Mouse (Mus musculus): Measurements from ENCODE around the gene Hdgfl3. TPM values are rescaled to one million over a fixed set of nuclear protein-coding genes. Genes with fewer than 3 reads are reported as not detected.

The Hdgfl3 gene
- total and polyA plus RNA-seq, 3 experiments: 0.26 TPM; not detected in 2

DNA sequence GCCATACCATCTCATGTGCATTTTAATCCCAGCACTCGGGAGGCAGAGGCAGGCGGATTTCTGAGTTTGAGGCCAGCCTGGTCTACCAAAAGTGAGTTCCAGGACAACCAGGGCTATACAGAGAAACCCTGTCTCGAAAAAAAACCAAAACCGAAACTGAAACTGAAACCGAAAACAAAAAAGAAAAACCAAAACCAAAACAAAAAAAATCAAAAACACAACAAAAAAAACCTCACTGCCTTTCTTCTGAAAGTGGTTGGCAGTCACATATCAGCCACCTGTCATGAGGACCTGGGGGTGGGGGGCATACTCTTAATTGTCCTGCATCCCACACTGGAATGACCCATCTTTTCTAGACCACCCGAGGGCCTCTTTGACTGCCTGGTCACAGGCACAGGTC lies 69.7 kb downstream of the Hdgfl3 start:
- no peaks in the 10 kb centered on the region for H3K79me2 ChIP-seq (ENCODE audit: control insufficient read depth, insufficient read depth, low read length, poor library complexity)
- peaks cover 0 to 17% of the 10 kb centered on the region in 2 experiments; a peak in 3 of 4 replicates for H3K4me1 ChIP-seq (ENCODE audit: control insufficient read depth in 1 of 2, insufficient read depth in 2 of 2, low read length in 2 of 2)
- no peak for DNase-seq (ENCODE audit: low read depth, low spot score)

DNA sequence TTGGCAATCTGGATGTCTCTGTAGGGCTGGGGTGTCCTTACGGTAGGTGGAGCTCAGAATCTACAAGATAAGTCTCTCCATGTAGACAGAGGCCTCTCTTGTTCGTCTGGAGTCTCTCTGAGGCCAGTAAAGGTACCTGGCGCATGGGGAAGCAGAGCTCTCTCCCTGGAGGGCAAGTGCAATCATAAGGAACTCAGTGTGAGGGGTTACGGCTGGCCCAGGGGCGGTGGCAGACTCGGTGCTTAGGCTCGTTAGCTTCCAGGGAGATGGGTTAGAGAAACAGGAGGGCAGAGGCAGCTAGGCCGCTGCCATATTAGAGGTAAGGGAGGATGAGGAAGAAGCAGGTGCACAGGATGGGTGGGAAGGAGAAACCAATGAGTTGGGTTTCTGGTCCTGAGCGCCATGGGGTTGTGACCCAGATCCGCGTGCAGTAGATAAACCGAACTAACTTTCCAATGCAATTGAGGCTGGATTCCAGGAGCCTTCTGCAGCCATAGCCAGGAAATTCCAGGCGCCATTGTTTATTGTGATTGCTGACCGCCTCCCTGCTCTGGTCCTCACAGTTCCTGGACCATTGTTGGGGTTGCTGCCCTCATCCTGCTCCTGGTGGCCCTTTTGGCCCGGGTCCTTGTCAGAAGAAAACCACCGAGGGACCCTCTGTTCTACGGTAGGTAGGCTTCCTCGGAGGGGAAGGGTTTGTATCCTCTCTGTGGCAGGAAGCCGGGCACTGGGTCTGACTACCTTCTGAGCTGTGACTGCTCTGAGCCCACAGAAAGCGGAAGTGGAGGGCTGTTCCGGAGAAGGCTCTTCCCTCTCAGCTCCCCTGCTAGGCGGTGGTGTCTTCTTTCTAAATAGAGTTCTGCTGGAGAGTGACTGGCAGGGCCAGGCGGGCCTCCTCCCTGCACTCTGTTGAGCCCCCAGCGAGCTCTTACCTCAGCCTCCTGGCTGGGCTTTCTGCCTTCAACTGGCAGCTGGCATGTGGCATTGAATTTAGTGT lies 71.4 kb downstream of the Hdgfl3 start:
- DNase-seq (ENCODE audit: low read depth, low spot score): peak; percentile 67
- TF ChIP-seq ELF1 (IDR thresholded peaks at IDR 0.05; ENCODE audit: low read depth, low read length) (peak; percentile 55), POLR2A (IDR thresholded peaks at IDR 0.05; ENCODE audit: control insufficient read depth in 1 of 2, insufficient read depth in 1 of 2, low read depth in 1 of 2, low read length in 2 of 2, poor library complexity in 1 of 2) (no peak; a peak in 1 of 4 replicates)
- Histone ChIP-seq H3K9me3 (replicated peaks; ENCODE audit: insufficient read depth, low read length) (no peaks in the 10 kb centered on the region), H3K27ac (ENCODE audit: control insufficient read depth, low read depth, low read length) (peak overlapping the region; percentile 36), H3K4me1 (ENCODE audit: control insufficient read depth in 1 of 2, insufficient read depth in 2 of 2, low read length in 2 of 2) (peaks cover 0 to 17% of the 10 kb centered on the region in 2 experiments; a peak in 3 of 4 replicates), H3K9ac (ENCODE audit: control insufficient read depth, low read depth, low read length, poor library complexity, severe bottlenecking) (peak overlapping the region; percentile 51), H3K4me3 (ENCODE audit: control insufficient read depth in 1 of 2, insufficient read depth in 1 of 2, low read depth in 2 of 2, low read length in 2 of 2) (peak overlapping the region; percentile 24 to 37; a peak in 2 of 4 replicates), H3K79me2 (ENCODE audit: control insufficient read depth, insufficient read depth, low read length, poor library complexity) (no peaks in the 10 kb centered on the region), H3K36me3 (ENCODE audit: control insufficient read depth in 1 of 2, insufficient read depth in 2 of 2, low read length in 2 of 2) (no peaks in the 10 kb centered on the region), H3K27me3 (ENCODE audit: control insufficient read depth in 1 of 2, insufficient read depth in 2 of 2, low read length in 2 of 2) (no peaks in the 10 kb centered on the region)

More for the DNA sequence above, 69.7 kb downstream of the Hdgfl3 start:
- Histone ChIP-seq H3K36me3 (ENCODE audit: control insufficient read depth in 1 of 2, insufficient read depth in 2 of 2, low read length in 2 of 2) (no peaks in the 10 kb centered on the region), H3K9me3 (replicated peaks; ENCODE audit: insufficient read depth, low read length) (no peaks in the 10 kb centered on the region), H3K27me3 (ENCODE audit: control insufficient read depth in 1 of 2, insufficient read depth in 2 of 2, low read length in 2 of 2) (no peaks in the 10 kb centered on the region), H3K9ac (ENCODE audit: control insufficient read depth, low read depth, low read length, poor library complexity, severe bottlenecking) (no peak overlapping the region), H3K27ac (ENCODE audit: control insufficient read depth, low read depth, low read length) (no peak overlapping the region), H3K4me3 (ENCODE audit: control insufficient read depth in 1 of 2, insufficient read depth in 1 of 2, low read depth in 2 of 2, low read length in 2 of 2) (no peak overlapping the region)
- TF ChIP-seq MAX (IDR thresholded peaks at IDR 0.05; ENCODE audit: low read length) (no peak), GABPA (IDR thresholded peaks at IDR 0.05; ENCODE audit: low read depth, low read length) (no peak), POLR2AphosphoS5 (IDR thresholded peaks at IDR 0.05; ENCODE audit: borderline replicate concordance, low read depth, low read length) (no peak), SMC3 (IDR thresholded peaks at IDR 0.05; ENCODE audit: low read depth, low read length) (no peak), RAD21 (IDR thresholded peaks at IDR 0.05; ENCODE audit: low read depth, low read length) (no peak), CHD2 (IDR thresholded peaks at IDR 0.05; ENCODE audit: low read length) (no peak), TAL1 (IDR thresholded peaks at IDR 0.05; ENCODE audit: low read length) (no peak), EP300 (IDR thresholded peaks at IDR 0.05; ENCODE audit: low read depth in 1 of 2, low read length in 2 of 2) (no peak), GATA1 (IDR thresholded peaks at IDR 0.05; ENCODE audit: low read depth, low read length) (no peak), MYC (IDR thresholded peaks at IDR 0.05; ENCODE audit: low read depth, low read length) (no peak), ZKSCAN1 (IDR thresholded peaks at IDR 0.05; ENCODE audit: low read depth, low read length) (no peak), MXI1 (IDR thresholded peaks at IDR 0.05; ENCODE audit: low read depth, low read length) (no peak), CTCF (IDR thresholded peaks at IDR 0.05 in 2 of 3, conservative IDR thresholded peaks at IDR 0.05 in 1 of 3; ENCODE audit: control insufficient read depth in 1 of 3, insufficient read depth in 1 of 3, low read depth in 2 of 3, low read length in 3 of 3, poor library complexity in 1 of 3, severe bottlenecking in 1 of 3) (no peak)

All from MEL (cell line).